Comparison of ENCODE assay signal across 19 mouse cellular contexts in genomic region chr10:7191721-7192413, GRCm38 (mm10). TPM values are rescaled to one million over a fixed set of nuclear protein-coding genes. Genes with fewer than 3 reads are reported as not detected.
A peak's percentile ranks its signal among the peaks of the same experiment; 100 is the strongest.
DNase-seq lines count a peak whose midpoint lies in the region; ATAC-seq and TF ChIP-seq lines count a peak whose summit lies in the region.
"Had no signal": no experiment of that assay in that cellular context is flagged by ENCODE, and none has a peak within 500 bp of the region (broad histone marks: within the 10 kb centered on the region; RNA-seq: fewer than 3 reads in every experiment).

No protein-coding gene starts in this region.

- no peak overlapping the region for H3K4me2 ChIP-seq in lung, embryonic 16.5 days (ENCODE audit: low read depth, low read length)
- no peak overlapping the region for H3K4me2 ChIP-seq in kidney, postnatal 0 days (ENCODE audit: low read length)
- H3K4me2 ChIP-seq: forebrain, embryonic 12.5 days; liver, embryonic 11.5 days had no signal

- TF ChIP-seq POLR2A in small intestine, adult 2 months (IDR thresholded peaks at IDR 0.05; ENCODE audit: low read depth, low read length) = no peak

- TF ChIP-seq CTCF in kidney, postnatal 0 days (IDR thresholded peaks at IDR 0.05; ENCODE audit: low read depth) = no peak
- TF ChIP-seq CTCF in small intestine, adult 2 months (IDR thresholded peaks at IDR 0.05; ENCODE audit: extremely low read depth, insufficient read length, insufficient replicate concordance, low read depth, low read length) = no peak

- no peaks in the 10 kb centered on the region for H3K36me3 ChIP-seq in lung, embryonic 16.5 days (ENCODE audit: control insufficient read depth, insufficient read depth, low read length)
- H3K36me3 ChIP-seq in kidney, postnatal 0 days (ENCODE audit: insufficient read depth, low read length) = no peaks in the 10 kb centered on the region
- H3K36me3 ChIP-seq in small intestine, adult 2 months (ENCODE audit: control insufficient read depth, insufficient read depth, low read length) = no peaks in the 10 kb centered on the region
- H3K36me3 ChIP-seq: forebrain, embryonic 12.5 days; G1E; limb, embryonic 10.5 days had no signal

- no peak overlapping the region for H3K9ac ChIP-seq in lung, embryonic 16.5 days (ENCODE audit: low read length)
- H3K9ac ChIP-seq in kidney, postnatal 0 days (ENCODE audit: low read depth, low read length) = no peak overlapping the region
- H3K9ac ChIP-seq: forebrain, embryonic 12.5 days had no signal

- no peaks in the 10 kb centered on the region for H3K9me3 ChIP-seq in lung, embryonic 16.5 days (ENCODE audit: control insufficient read depth, low read length)
- H3K9me3 ChIP-seq in kidney, postnatal 0 days (replicated peaks; ENCODE audit: low read length) = no peaks in the 10 kb centered on the region
- H3K9me3 ChIP-seq: forebrain, embryonic 12.5 days; G1E; limb, embryonic 10.5 days had no signal

- 78% methylated on average over 9 of the region's 9 CpGs for WGBS in lung, embryonic 16.5 days
- WGBS in kidney, postnatal 0 days = 64% methylated on average over 9 of the region's 9 CpGs
- WGBS in small intestine, adult 2 months = 32% methylated on average over 9 of the region's 9 CpGs

- DNase-seq in lung, postnatal 36 days = no peak
- DNase-seq in kidney, adult 18-20 months = peak; percentile 58
- DNase-seq in kidney, postnatal 0 days (ENCODE audit: low spot score) = no peak
- no peak for DNase-seq in urinary bladder, adult 2 months (ENCODE audit: low spot score)
- no peak for DNase-seq in testis, postnatal 10 days (ENCODE audit: low spot score)
- DNase-seq in layer of hippocampus, postnatal 10 days (ENCODE audit: low spot score in 2 of 2) = no peak
- DNase-seq: adrenal gland, postnatal 25 days; gastrocnemius, postnatal 36 days; lung, adult 18-20 months; right cerebral cortex, adult 18-20 months; thymus, adult 2 months had no signal

- no peak overlapping the region for H3K27ac ChIP-seq in lung, embryonic 16.5 days (ENCODE audit: low read length)
- peak overlapping the region; percentile 47; the same call in 1 of the 2 replicates for H3K27ac ChIP-seq in kidney, postnatal 0 days
- peak overlapping the region; percentile 24; the same call in 1 of the 2 replicates for H3K27ac ChIP-seq in small intestine, adult 2 months (ENCODE audit: insufficient read depth, low read depth, low read length)
- H3K27ac ChIP-seq: forebrain, embryonic 12.5 days; limb, embryonic 10.5 days had no signal

- peaks cover 8% of the 10 kb centered on the region for H3K4me1 ChIP-seq in lung, embryonic 16.5 days (replicated peaks; ENCODE audit: control insufficient read depth, insufficient read depth, low read length)
- peaks cover 22% of the 10 kb centered on the region for H3K4me1 ChIP-seq in kidney, postnatal 0 days (replicated peaks; ENCODE audit: insufficient read depth, low read length)
- peaks cover 29% of the 10 kb centered on the region for H3K4me1 ChIP-seq in small intestine, adult 2 months (ENCODE audit: control insufficient read depth, insufficient read depth, insufficient read length, low read length)

- H3K27me3 ChIP-seq in lung, embryonic 16.5 days (ENCODE audit: control insufficient read depth, insufficient read depth, low read depth, low read length) = no peaks in the 10 kb centered on the region
- H3K27me3 ChIP-seq in kidney, postnatal 0 days (ENCODE audit: insufficient read depth, low read length) = no peaks in the 10 kb centered on the region
- H3K27me3 ChIP-seq in small intestine, adult 2 months (ENCODE audit: control insufficient read depth, insufficient read depth, low read length) = no peaks in the 10 kb centered on the region
- H3K27me3 ChIP-seq: forebrain, embryonic 12.5 days had no signal

- 0 out of 2 replicates have a peak, but pooled peaks have one; percentile 6 for ATAC-seq in lung, embryonic 16.5 days (ENCODE audit: low read depth)
- ATAC-seq in kidney, postnatal 0 days (replicated peaks; ENCODE audit: low FRiP score, low read depth) = peak; percentile 76
- ATAC-seq: CD4-positive, CD25-positive, alpha-beta regulatory T cell, adult 4 months; hindbrain, embryonic 16.5 days had no signal

- H3K4me3 ChIP-seq in lung, embryonic 16.5 days (ENCODE audit: low read length) = no peak overlapping the region
- no peak overlapping the region for H3K4me3 ChIP-seq in kidney, postnatal 0 days (replicated peaks; ENCODE audit: low read depth, low read length)
- no peak overlapping the region for H3K4me3 ChIP-seq in small intestine, adult 2 months (ENCODE audit: low read depth, low read length)
- H3K4me3 ChIP-seq: forebrain, embryonic 12.5 days; limb, embryonic 10.5 days had no signal

RNA-seq across cellular contexts. Expression of gene Cnksr3, which starts 20.2 kb away (rescaled TPM):
- polyA plus RNA-seq in lung, embryonic 16.5 days (2015; fragmentation: Nextera tagmentation; extraction: Ambion mirVana) = 10.1 and 11.0 TPM in 2 replicates
- polyA plus RNA-seq in kidney, postnatal 0 days (2015; fragmentation: Nextera tagmentation; extraction: Ambion mirVana) = 18.3 and 19.0 TPM in 2 replicates
- polyA plus RNA-seq in small intestine, adult 2 months (2012; rRNA removed) = 4.4 and 8.9 TPM in 2 replicates
- polyA plus RNA-seq in urinary bladder, adult 2 months (2012; rRNA removed) = 25.0 and 26.8 TPM in 2 replicates
- 1 to 10 TPM; 6.6 to 7.0 TPM for total RNA-seq in layer of hippocampus, postnatal 10 days (2021)
- total RNA-seq: G1E had no signal
- polyA plus RNA-seq: G1E had no signal
